Mouse (Mus musculus) olfactory bulb, adult 2 months (tissue): ENCODE results near the gene Cbx2.

Experiments used
- CTCF ChIP-seq: fragments of 200-500 bp; IDR thresholded peaks from 2 replicates; pipeline ENCODE4 v1.5.1; 2012; ENCODE audit warnings: low read depth, mild to moderate bottlenecking, low read length, moderate library complexity; ENCODE audit not compliant: insufficient read depth
- POLR2A ChIP-seq: fragments of 200-500 bp; IDR thresholded peaks from 2 replicates; pipeline ENCODE4 v1.6.1; 2012; ENCODE audit warnings: mild to moderate bottlenecking, low read depth, low read length, moderate library complexity; ENCODE audit not compliant: insufficient read depth

GRCm38 (mm10) chr11:119005547-119006275 is 17.1 kb upstream of the Cbx2 start:
- TF ChIP-seq CTCF = no peak
- TF ChIP-seq POLR2A = no peak
